Mouse (Mus musculus) right cerebral cortex, adult 2 months (tissue): ENCODE measurements around the gene H2-Ab1.
A peak's percentile ranks its signal among the peaks of the same experiment; 100 is the strongest.
"Not testable (repeated sequence)": the region's sequence is repeated elsewhere in the genome, so short reads cannot be mapped to it uniquely, and the experiment has no call there.

Experiments
- DNase-seq, 2 experiments: peaks; one replicate each; pipeline ENCODE4 v3.0.0; 2021 to 2022; ENCODE audit warnings: low spot score in 2 of 2

Gene H2-Ab1

GRCm38 (mm10) chr17:34309225-34309624, 51.7 kb downstream of the H2-Ab1 start:
- DNase-seq: no peak

GRCm38 (mm10) chr17:34309683-34310385, 52.3 kb downstream of the H2-Ab1 start:
- peak; percentile 69 to 70 for DNase-seq

- not testable (repeated sequence) for DNase-seq
Measured at GRCm38 (mm10) chr17:34310526-34310925, 53.0 kb downstream of the H2-Ab1 start.

- no peak for DNase-seq
Measured at GRCm38 (mm10) chr17:34312185-34312584, 54.7 kb downstream of the H2-Ab1 start.

- peak; percentile 80 to 85 for DNase-seq
Measured at GRCm38 (mm10) chr17:34313393-34313792, 55.9 kb downstream of the H2-Ab1 start.

- no peak for DNase-seq
Measured at GRCm38 (mm10) chr17:34314286-34314685, 56.8 kb downstream of the H2-Ab1 start.

GRCm38 (mm10) chr17:34315512-34315911, 58.0 kb downstream of the H2-Ab1 start:
- DNase-seq: no peak

GRCm38 (mm10) chr17:34316697-34317096, 59.2 kb downstream of the H2-Ab1 start:
- no peak for DNase-seq

- DNase-seq: no peak
Measured at GRCm38 (mm10) chr17:34317275-34317674, 59.8 kb downstream of the H2-Ab1 start.
